Mouse (Mus musculus) MEL (cell line): ENCODE measurements around the gene Bicral.

Source experiments
- CTCF ChIP-seq, 3 experiments: IDR thresholded peaks in 2 of 3; conservative IDR thresholded peaks in 1 of 3; 2 replicates each; pipeline ENCODE4 v1.5.1; 2011 to 2012; ENCODE audit warnings: low read length in 3 of 3, low read depth in 2 of 3, mild to moderate bottlenecking in 2 of 3, improper control_type of control experiment in 1 of 3, inconsistent platforms in 1 of 3, mixed read lengths in 1 of 3, moderate library complexity in 1 of 3; ENCODE audit not compliant: control insufficient read depth in 1 of 3, insufficient read depth in 1 of 3, poor library complexity in 1 of 3, severe bottlenecking in 1 of 3
- POLR2A ChIP-seq, 2 experiments: IDR thresholded peaks; 2 replicates each; pipeline ENCODE4 v1.6.1; 2011 to 2012; ENCODE audit warnings: low read length in 2 of 2, mild to moderate bottlenecking in 2 of 2, control low read depth in 1 of 2, improper control_type of control experiment in 1 of 2, low read depth in 1 of 2, moderate library complexity in 1 of 2; ENCODE audit not compliant: control insufficient read depth in 1 of 2, insufficient read depth in 1 of 2, poor library complexity in 1 of 2
- TCF12 ChIP-seq: IDR thresholded peaks from 2 replicates; pipeline ENCODE4 v1.6.1; 2014; ENCODE audit warnings: low read depth, mild to moderate bottlenecking, inconsistent platforms, low read length, improper control_type of control experiment, moderate library complexity

DNA sequence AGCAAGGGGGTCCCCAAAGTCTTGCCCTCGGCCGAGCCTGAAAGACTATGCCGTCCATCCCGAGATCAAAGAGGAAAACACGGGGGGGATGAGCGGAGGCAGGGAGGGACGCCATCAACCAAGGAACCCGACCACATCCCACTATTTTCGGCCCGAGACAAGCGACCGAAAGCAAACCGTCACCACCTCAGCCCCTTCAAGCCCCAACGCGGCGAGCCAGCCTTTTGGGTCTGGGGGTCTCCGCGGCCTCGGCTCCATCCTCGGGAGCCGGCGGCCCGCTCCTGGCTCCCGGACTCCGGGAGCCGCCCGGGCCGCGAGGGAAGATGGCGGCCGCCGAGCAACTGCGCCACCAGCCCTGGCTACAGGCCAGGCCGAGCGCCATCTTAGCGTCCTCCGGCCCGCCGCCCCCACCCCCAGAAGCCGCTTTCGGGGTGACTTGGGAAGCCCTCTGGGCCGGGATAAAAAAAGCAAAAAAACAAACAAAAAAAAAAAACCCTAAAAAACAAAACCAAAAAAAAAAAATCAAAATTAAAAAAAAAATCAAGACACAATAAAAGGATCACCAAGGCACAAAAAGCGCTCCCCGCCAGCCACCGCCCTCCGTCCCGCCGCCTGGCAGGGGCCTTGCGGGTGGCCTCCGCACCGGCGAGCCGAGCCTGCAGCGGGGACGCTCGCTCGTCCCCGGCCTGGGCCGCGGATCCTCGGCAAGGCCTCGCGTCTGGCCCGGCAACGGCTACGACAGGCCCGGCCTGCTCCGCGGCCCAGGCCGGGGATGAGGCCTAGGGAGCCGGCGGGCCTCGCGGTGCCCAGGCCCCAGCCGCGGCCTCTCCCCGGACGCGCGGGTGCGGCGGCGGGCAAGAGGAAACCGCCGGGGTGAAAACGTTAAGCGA lies 1.6 kb downstream of the Bicral start:
- TF ChIP-seq CTCF (IDR thresholded peaks at IDR 0.05 in 2 of 3, conservative IDR thresholded peaks at IDR 0.05 in 1 of 3; ENCODE audit: control insufficient read depth in 1 of 3, insufficient read depth in 1 of 3, low read depth in 2 of 3, low read length in 3 of 3, poor library complexity in 1 of 3, severe bottlenecking in 1 of 3) (no peak), POLR2A (IDR thresholded peaks at IDR 0.05; ENCODE audit: control insufficient read depth in 1 of 2, insufficient read depth in 1 of 2, low read depth in 1 of 2, low read length in 2 of 2, poor library complexity in 1 of 2) (peak; percentile 28 to 65; a peak in 3 of 4 replicates), TCF12 (peak; percentile 46; the same call in 1 of the 2 replicates)
